Mouse (Mus musculus) heart, embryonic 16.5 days (tissue): ENCODE results near the gene Arglu1. TPM values are rescaled to one million over a fixed set of nuclear protein-coding genes. Genes with fewer than 3 reads are reported as not detected.
A peak's percentile ranks its signal among the peaks of the same experiment; 100 is the strongest.

ENCODE experiments used
- ATAC-seq: fragments of 200-750 bp; cut with Nextera tagmentation; replicated peaks from 2 replicates; pipeline ENCODE4 v1.8.0; 2017; ENCODE audit warnings: moderate number of reproducible peaks; ENCODE audit not compliant: insufficient read depth, low FRiP score; ENCODE audit errors: extremely low read depth
- H3K27ac ChIP-seq: fragments of 300-500 bp; sonication (generic); 2 replicates; pipeline ENCODE4 v1.5.1; 2014; ENCODE audit warnings: mild to moderate bottlenecking, low read length, control low read depth, moderate library complexity
- H3K27me3 ChIP-seq: fragments of 300-500 bp; sonication (generic); 2 replicates; pipeline ENCODE4 v1.6.1; 2014; ENCODE audit warnings: low read length, mixed read lengths; ENCODE audit not compliant: control insufficient read depth, insufficient read depth
- H3K36me3 ChIP-seq: fragments of 300-500 bp; sonication (generic); 2 replicates; pipeline ENCODE4 v1.6.1; 2014; ENCODE audit not compliant: control insufficient read depth, insufficient read depth
- H3K4me1 ChIP-seq: fragments of 300-500 bp; sonication (generic); 2 replicates; pipeline ENCODE4 v1.6.1; 2014; ENCODE audit warnings: low read length, mixed read lengths; ENCODE audit not compliant: control insufficient read depth, insufficient read depth
- H3K4me2 ChIP-seq: fragments of 300-500 bp; sonication (generic); 2 replicates; pipeline ENCODE4 v1.6.1; 2014; ENCODE audit warnings: low read depth, mild to moderate bottlenecking, control low read depth, low read length
- H3K4me3 ChIP-seq: fragments of 300-500 bp; sonication (generic); 2 replicates; pipeline ENCODE4 v1.5.1; 2014; ENCODE audit warnings: mild to moderate bottlenecking, control low read depth, low read length
- H3K9ac ChIP-seq: fragments of 300-500 bp; sonication (generic); 2 replicates; pipeline ENCODE4 v1.6.1; 2014; ENCODE audit warnings: low read length, control low read depth
- H3K9me3 ChIP-seq: fragments of 300-500 bp; sonication (generic); replicated peaks from 2 replicates; pipeline ENCODE4 v1.6.1; 2016; ENCODE audit warnings: low read length; ENCODE audit not compliant: control insufficient read depth
- whole genome bisulfite sequencing: fragments of 180-500 bp; shearing (Covaris S2); extraction: QIAGEN DNeasy Blood & Tissue Kit; methylation state at CpG from one replicate; pipeline ENCODE4 v1.1.7; 2014; 5-methylcytosine and 5-hydroxymethylcytosine counted together
- polyA plus RNA-seq: library from polyadenylated mRNA; unstranded; fragments of >200 nt; fragmentation: Nextera tagmentation; extraction: Ambion mirVana; gene quantifications from 2 replicates; pipeline ENCODE4 v1.2.1, GENCODE M21; 2015

Arglu1 gene
- polyA plus RNA-seq, 1 experiment from 2014 or later, result 60.9 TPM

DNA sequence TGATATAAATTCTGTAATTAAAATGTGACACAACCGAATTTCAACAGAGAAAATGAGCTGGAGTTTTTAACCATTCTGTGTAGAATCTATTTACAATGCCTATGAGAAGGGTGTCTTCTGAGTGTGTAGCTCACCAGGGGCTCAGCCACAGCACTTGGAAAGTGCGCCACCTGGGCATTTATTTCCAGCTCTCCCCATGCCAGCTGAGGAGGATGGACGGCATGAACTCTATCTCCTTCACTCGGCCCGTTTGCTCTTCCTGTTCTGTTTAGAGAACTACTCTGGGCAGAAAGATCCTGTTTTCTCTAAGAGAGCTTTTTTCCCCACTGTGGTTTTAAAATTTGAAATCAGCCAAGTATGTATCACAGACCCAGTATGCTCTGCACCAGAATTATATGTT, 37.0 kb downstream of the Arglu1 start:
- WGBS, result 62% methylated on average over 5 of the region's 5 CpGs
- Histone ChIP-seq H3K4me2 (peak overlapping the region; percentile 35), H3K36me3 (no peaks in the 10 kb centered on the region), H3K9me3 (no peaks in the 10 kb centered on the region), H3K27me3 (no peaks in the 10 kb centered on the region), H3K27ac (no peak overlapping the region), H3K9ac (no peak overlapping the region), H3K4me3 (peak overlapping the region; percentile 4; the same call in 1 of the 2 replicates), H3K4me1 (peaks cover 51% of the 10 kb centered on the region)
- ATAC-seq, result no peak

DNA sequence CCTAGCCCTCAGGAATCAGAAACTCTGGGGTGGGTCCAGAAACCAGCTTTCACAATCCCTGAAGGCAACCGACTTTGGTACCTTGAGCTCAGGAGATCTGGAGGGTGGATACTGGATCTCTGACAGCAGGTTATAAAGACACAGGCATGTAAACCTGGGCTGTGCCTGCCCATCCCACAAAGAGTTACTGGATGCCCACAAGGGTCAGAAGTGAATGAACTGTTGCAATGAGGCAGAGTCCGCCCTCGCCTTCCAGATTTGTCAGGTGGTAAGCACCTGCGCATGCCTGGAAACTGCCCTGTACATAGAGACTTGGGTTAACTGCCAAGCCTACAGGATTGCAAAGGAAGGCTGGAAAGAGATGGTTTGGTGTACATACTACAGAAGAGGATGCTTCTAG, 37.9 kb downstream of the Arglu1 start:
- H3K9ac ChIP-seq, result no peak overlapping the region
- H3K9me3 ChIP-seq, result no peaks in the 10 kb centered on the region
- H3K4me3 ChIP-seq, result no peak overlapping the region
- no peak for ATAC-seq
- H3K36me3 ChIP-seq, result no peaks in the 10 kb centered on the region
- no peak overlapping the region for H3K4me2 ChIP-seq
- peaks cover 49% of the 10 kb centered on the region for H3K4me1 ChIP-seq
- no peaks in the 10 kb centered on the region for H3K27me3 ChIP-seq
- 83% methylated on average over 4 of the region's 4 CpGs for WGBS
- H3K27ac ChIP-seq, result no peak overlapping the region

DNA sequence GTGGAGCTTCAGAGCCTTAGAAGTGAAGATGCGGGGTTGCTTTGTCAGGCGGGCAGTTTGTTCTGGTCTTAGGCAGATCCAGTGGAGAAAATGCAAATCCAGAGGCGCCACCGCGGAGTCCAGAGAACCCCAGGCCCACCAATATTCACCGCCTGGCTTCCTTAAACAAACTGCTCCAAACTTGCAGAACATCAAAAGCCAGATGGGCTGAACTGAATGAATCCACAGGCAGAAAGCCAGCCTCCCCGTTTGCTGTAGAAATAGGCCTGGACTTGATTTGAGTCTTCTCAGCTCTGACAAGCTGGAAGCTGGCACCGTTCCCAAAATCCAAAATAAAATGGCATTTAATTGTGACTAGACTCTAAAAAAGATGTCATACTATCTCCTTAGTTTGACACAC, 40.4 kb downstream of the Arglu1 start:
- H3K36me3 ChIP-seq, result no peaks in the 10 kb centered on the region
- no peaks in the 10 kb centered on the region for H3K27me3 ChIP-seq
- no peak overlapping the region for H3K4me3 ChIP-seq
- peak overlapping the region; percentile 43 for H3K27ac ChIP-seq
- peaks cover 29% of the 10 kb centered on the region for H3K4me1 ChIP-seq
- WGBS, result 63% methylated on average over 8 of the region's 8 CpGs
- H3K9me3 ChIP-seq, result no peaks in the 10 kb centered on the region
- H3K9ac ChIP-seq, result no peak overlapping the region
- ATAC-seq, result peak; percentile 42; the same call in 1 of the 2 replicates
- H3K4me2 ChIP-seq, result peak overlapping the region; percentile 5; the same call in 1 of the 2 replicates

DNA sequence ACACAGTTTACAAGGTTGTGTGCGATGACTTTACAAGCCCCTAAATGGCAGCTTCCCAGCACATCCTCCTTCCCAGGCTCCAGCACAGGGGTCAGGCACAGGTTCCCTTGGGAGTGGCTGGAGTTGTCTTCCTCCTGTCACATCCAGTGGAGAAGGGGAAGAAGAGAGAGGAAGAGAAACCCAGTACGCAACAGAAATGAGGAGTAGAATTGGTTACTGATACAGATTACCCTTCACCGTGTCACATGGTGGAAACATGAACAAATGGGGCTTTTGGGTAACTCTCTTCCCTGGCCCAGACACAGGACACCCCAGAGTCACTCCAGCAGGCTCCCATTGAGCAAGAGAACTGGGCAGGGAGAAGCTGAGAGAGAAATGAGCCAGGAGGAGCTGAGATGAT, 40.8 kb downstream of the Arglu1 start:
- Histone ChIP-seq H3K9ac (no peak overlapping the region), H3K4me2 (peak overlapping the region; percentile 5; the same call in 1 of the 2 replicates), H3K27ac (peak overlapping the region; percentile 43), H3K27me3 (no peaks in the 10 kb centered on the region), H3K4me1 (peaks cover 30% of the 10 kb centered on the region), H3K9me3 (no peaks in the 10 kb centered on the region), H3K36me3 (no peaks in the 10 kb centered on the region), H3K4me3 (no peak overlapping the region)
- ATAC-seq, result no peak
- WGBS, result 81% methylated on average over 3 of the region's 3 CpGs

DNA sequence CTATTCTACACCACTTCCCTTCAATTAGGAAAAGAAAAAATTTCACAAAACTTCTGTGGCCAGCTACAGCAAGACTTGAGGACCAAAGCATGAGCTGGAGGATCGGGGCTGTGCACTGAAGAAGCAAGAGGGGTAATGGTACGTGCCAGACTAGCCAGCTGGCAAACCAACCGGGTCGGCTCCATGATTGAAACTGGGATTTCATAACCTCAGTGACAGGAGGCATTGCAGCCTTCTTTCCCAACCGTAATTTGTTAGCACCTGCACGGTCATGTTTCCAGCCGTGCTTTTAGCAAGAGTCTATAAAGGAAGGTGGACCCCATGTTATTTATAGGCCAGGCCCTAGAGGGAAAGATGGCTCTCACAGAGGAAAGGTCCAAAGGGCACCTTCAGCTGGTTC, 41.6 kb downstream of the Arglu1 start:
- WGBS, result 65% methylated on average over 7 of the region's 7 CpGs
- Histone ChIP-seq H3K36me3 (no peaks in the 10 kb centered on the region), H3K4me2 (no peak overlapping the region), H3K4me1 (peaks cover 26% of the 10 kb centered on the region), H3K9ac (no peak overlapping the region), H3K27ac (no peak overlapping the region), H3K9me3 (no peaks in the 10 kb centered on the region), H3K4me3 (no peak overlapping the region), H3K27me3 (no peaks in the 10 kb centered on the region)
- ATAC-seq, result no peak

DNA sequence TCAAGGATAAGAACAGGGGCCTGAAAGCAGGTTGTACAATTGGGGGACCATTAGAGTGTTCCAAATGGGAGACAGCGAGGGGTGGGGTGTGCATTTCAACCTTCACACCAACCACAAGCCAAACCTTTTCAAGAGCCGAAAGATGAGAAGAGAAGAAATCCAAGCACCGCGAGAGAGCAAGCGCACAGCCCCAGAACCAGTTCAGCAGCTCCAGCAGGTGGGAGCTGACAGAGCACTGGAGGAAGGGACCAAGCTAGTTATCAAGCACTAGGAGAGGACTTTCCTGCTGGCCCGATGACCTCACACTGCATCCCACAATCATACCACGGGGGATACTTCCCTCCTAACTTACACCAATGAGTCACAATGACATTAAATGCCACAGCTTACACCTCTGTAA, 42.5 kb downstream of the Arglu1 start:
- Histone ChIP-seq H3K9me3 (no peaks in the 10 kb centered on the region), H3K4me1 (peaks cover 25% of the 10 kb centered on the region), H3K4me3 (no peak overlapping the region), H3K36me3 (no peaks in the 10 kb centered on the region), H3K9ac (no peak overlapping the region), H3K27ac (0 out of 2 replicates have a peak overlapping the region, but pooled peaks have one; percentile 32), H3K27me3 (no peaks in the 10 kb centered on the region), H3K4me2 (no peak overlapping the region)
- no peak for ATAC-seq
- WGBS, result 68% methylated on average over 7 of the region's 7 CpGs

DNA sequence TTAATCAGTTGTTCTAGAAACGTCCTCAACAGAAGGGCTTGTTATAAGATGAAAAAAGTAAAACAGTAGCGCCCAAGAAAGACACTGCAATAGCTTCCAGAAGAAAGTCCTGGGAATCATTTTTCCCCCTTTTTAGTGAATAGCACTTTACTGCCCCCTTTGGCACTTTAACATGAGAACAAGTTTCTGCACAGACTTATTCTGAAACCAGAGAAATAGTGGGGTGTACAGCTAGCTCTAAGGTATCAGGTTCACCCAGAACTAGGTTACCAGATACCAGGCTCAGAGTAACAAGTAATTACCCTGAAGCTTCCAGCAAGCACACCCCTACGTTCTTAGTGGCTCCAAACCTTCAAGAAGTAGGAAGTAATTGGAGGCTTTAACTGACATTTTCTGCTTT, 43.0 kb downstream of the Arglu1 start:
- Histone ChIP-seq H3K4me2 (no peak overlapping the region), H3K36me3 (no peaks in the 10 kb centered on the region), H3K27ac (peak overlapping the region; percentile 32; the same call in 1 of the 2 replicates), H3K9me3 (no peaks in the 10 kb centered on the region), H3K4me1 (peaks cover 25% of the 10 kb centered on the region), H3K4me3 (no peak overlapping the region), H3K27me3 (no peaks in the 10 kb centered on the region), H3K9ac (no peak overlapping the region)
- WGBS, result 67% methylated on average over 3 of the region's 3 CpGs
- no peak for ATAC-seq

DNA sequence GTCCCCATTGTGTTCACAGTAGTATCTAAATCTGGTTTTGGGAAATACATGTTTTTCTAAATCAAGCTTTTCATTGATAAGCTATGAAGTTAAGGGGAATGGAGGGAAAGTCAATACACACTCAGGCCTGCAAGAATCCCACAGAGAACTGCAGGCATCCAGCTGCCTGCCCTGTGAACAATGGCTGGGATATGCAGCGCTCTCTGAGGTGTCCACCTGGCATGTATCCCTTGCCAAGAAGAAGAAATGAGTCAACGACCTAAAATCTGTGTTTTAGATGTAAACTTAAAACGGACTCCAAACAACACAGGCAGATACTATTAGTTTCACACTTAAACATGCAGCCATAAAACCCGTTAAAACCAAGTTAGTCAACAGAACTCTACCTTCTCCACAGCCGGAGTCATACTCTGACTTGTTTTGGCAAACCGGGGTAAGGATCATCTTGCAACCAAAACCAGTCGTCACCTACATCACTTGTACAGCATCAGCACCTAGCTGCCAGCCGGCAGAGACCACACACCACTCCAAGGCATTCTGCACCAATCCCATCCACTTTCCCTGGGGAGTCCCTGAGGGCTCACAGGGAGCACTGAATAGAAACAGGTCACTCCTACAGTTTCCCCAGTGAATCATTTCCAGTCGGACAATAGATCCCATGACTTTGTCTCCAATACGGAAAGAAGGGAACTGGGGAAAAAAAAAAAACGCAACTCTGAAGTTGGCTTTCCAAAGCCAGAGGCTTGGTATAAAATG, 46.0 kb downstream of the Arglu1 start:
- no peak for ATAC-seq

DNA sequence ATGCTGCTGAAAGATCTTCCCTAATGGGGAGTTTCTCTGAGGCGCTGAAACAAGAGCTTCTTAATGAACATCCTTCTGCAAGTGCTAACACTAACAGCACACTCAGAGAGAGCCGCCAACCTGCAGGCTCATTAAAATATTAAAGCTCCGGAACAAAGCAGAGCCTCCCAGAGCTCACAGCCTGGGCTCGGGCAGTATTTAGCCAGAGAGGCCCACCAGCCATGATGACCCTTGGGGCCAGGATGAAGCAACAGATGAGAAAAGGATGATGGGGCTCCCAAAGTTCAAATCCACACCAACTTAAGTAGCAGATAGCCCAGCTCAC, 50.1 kb downstream of the Arglu1 start:
- H3K4me1 ChIP-seq, result peaks cover 4% of the 10 kb centered on the region; the same call in 1 of the 2 replicates
- H3K9ac ChIP-seq, result no peak overlapping the region
- no peak for ATAC-seq
- H3K27ac ChIP-seq, result no peak overlapping the region
- H3K27me3 ChIP-seq, result no peaks in the 10 kb centered on the region
- no peak overlapping the region for H3K4me2 ChIP-seq
- H3K36me3 ChIP-seq, result no peaks in the 10 kb centered on the region
- no peak overlapping the region for H3K4me3 ChIP-seq
- 51% methylated on average over 4 of the region's 4 CpGs for WGBS
- H3K9me3 ChIP-seq, result no peaks in the 10 kb centered on the region

More for the DNA sequence above, 46.0 kb downstream of the Arglu1 start:
- H3K27ac ChIP-seq, result no peak overlapping the region
- no peaks in the 10 kb centered on the region for H3K9me3 ChIP-seq
- H3K9ac ChIP-seq, result no peak overlapping the region
- no peaks in the 10 kb centered on the region for H3K27me3 ChIP-seq
- H3K36me3 ChIP-seq, result no peaks in the 10 kb centered on the region
- 71% methylated on average over 11 of the region's 11 CpGs for WGBS
- H3K4me1 ChIP-seq, result peaks cover 11% of the 10 kb centered on the region
- no peak overlapping the region for H3K4me2 ChIP-seq
- H3K4me3 ChIP-seq, result no peak overlapping the region
